Mouse (Mus musculus): ENCODE results near the gene Clcf1. TPM values are rescaled to one million over a fixed set of nuclear protein-coding genes. Genes with fewer than 3 reads are reported as not detected.

The Clcf1 gene
- total RNA-seq, 2 experiments from 2014 or later = 1.3 to 1.5 TPM

Small RNA genes within 50 kb of the gene (microRNA-seq; reads per million reads assigned to microRNA genes)
- gene Gm26115 (0 reads per million in 2 experiments), gene Mir6985 (6.7 to 9.8 reads per million in 2 experiments)

Other genes starting within 250 kb of the Clcf1 start
- 1 to 10 TPM; 1.8 to 2.4 TPM for gene Aldh3b2, start 241.9 kb upstream of the Clcf1 start, total RNA-seq (2021)
- gene Acy3, start 227.7 kb upstream of the Clcf1 start, total RNA-seq (2021) = 1 to 10 TPM; 1.8 to 3.1 TPM
- gene Tbx10, start 221.5 kb upstream of the Clcf1 start, total RNA-seq (2021) = not detected
- gene Nudt8, start 213.7 kb upstream of the Clcf1 start, total RNA-seq (2021) = 10 to 100 TPM in 1 of 2 experiments, 1 to 10 TPM in 1; 8.5 to 10.3 TPM
- gene Gm49405, start 213.6 kb upstream of the Clcf1 start, total RNA-seq (2021) = 1 to 10 TPM; 1.2 to 1.6 TPM
- gene Doc2g, start 210.9 kb upstream of the Clcf1 start, total RNA-seq (2021) = 1 to 10 TPM; 3.2 to 3.5 TPM
- 100 to 1,000 TPM; 227 to 231 TPM for gene Ndufv1, start 201.4 kb upstream of the Clcf1 start, total RNA-seq (2021)
- 100 to 1,000 TPM; 213 to 245 TPM for gene Gstp1, start 176.3 kb upstream of the Clcf1 start, total RNA-seq (2021)
- gene Gstp2, start 168.2 kb upstream of the Clcf1 start, total RNA-seq (2021) = 10 to 100 TPM; 22.3 to 24.3 TPM
- not detected for gene Gstp3, start 154.7 kb upstream of the Clcf1 start, total RNA-seq (2021)
- not detected for gene Cabp2, start 132.7 kb upstream of the Clcf1 start, total RNA-seq (2021)
- 10 to 100 TPM; 26.4 to 26.7 TPM for gene Cdk2ap2, start 117.1 kb upstream of the Clcf1 start, total RNA-seq (2021)
- 100 to 1,000 TPM; 225 to 226 TPM for gene Pitpnm1, start 114.2 kb upstream of the Clcf1 start, total RNA-seq (2021)
- gene Aip, start 88.4 kb upstream of the Clcf1 start, total RNA-seq (2021) = 10 to 100 TPM; 83.4 to 94.1 TPM
- not detected for gene Gpr152, start 74.5 kb upstream of the Clcf1 start, total RNA-seq (2021)
- under 1 TPM; 0.11 to 0.23 TPM for gene Cabp4, start 70.2 kb upstream of the Clcf1 start, total RNA-seq (2021)
- 10 to 100 TPM; 80.7 to 87.5 TPM for gene Coro1b, start 65.6 kb upstream of the Clcf1 start, total RNA-seq (2021)
- gene Ptprcap, start 60.6 kb upstream of the Clcf1 start, total RNA-seq (2021) = 1 to 10 TPM; 1.0 to 1.5 TPM
- gene Rps6kb2, start 50.9 kb upstream of the Clcf1 start, total RNA-seq (2021) = 10 to 100 TPM; 39.5 to 39.9 TPM
- gene Carns1, start 38.8 kb upstream of the Clcf1 start, total RNA-seq (2021) = 1 to 10 TPM; 3.8 to 5.9 TPM
- 1 to 10 TPM; 1.6 to 1.8 TPM for gene Tbc1d10c, start 23.0 kb upstream of the Clcf1 start, total RNA-seq (2021)
- gene Ppp1ca, start 22.2 kb upstream of the Clcf1 start, total RNA-seq (2021) = 100 to 1,000 TPM; 323 to 336 TPM
- gene Rad9a, start 12.6 kb upstream of the Clcf1 start, total RNA-seq (2021) = 1 to 10 TPM; 6.4 to 9.0 TPM
- not detected for gene AC109138.7, start 119 bp downstream of the Clcf1 start, total RNA-seq (2021)
- gene Pold4, start 17.7 kb downstream of the Clcf1 start, total RNA-seq (2021) = 10 to 100 TPM; 16.2 to 16.9 TPM
- 10 to 100 TPM; 44.5 to 52.4 TPM for gene Ssh3, start 54.9 kb downstream of the Clcf1 start, total RNA-seq (2021)
- gene Ankrd13d, start 68.9 kb downstream of the Clcf1 start, total RNA-seq (2021) = 10 to 100 TPM; 84.5 to 84.9 TPM
- gene Grk2, start 92.0 kb downstream of the Clcf1 start, total RNA-seq (2021) = 100 to 1,000 TPM; 165 to 173 TPM
- gene Kdm2a, start 184.0 kb downstream of the Clcf1 start, total RNA-seq (2021) = 10 to 100 TPM; 62.1 to 74.9 TPM
- 1 to 10 TPM; 1.3 to 1.4 TPM for gene Rhod, start 225.2 kb downstream of the Clcf1 start, total RNA-seq (2021)

All from left cerebral cortex, postnatal 14 days (tissue).